Mouse (Mus musculus) liver, postnatal 0 days (tissue): ENCODE results near the gene Tsen15. TPM values are rescaled to one million over a fixed set of nuclear protein-coding genes. Genes with fewer than 3 reads are reported as not detected.

ENCODE experiments used
- ATAC-seq: fragments of 200-750 bp; cut with Nextera tagmentation; 2 replicates; pipeline ENCODE4 v1.8.0; 2017; ENCODE audit warnings: mild to moderate bottlenecking, moderate library complexity
- DNase-seq: peaks from one replicate; pipeline ENCODE4 v3.0.0-alpha.2; 2016
- H3K27ac ChIP-seq: fragments of 300-500 bp; sonication (generic); 2 replicates; pipeline ENCODE4 v1.5.1; 2014; ENCODE audit warnings: antibody characterized with exemption, moderate library complexity, mild to moderate bottlenecking, low read depth
- H3K27me3 ChIP-seq: fragments of 300-500 bp; sonication (generic); 2 replicates; pipeline ENCODE4 v1.6.1; 2014; ENCODE audit warnings: low read length, control low read depth, mixed read lengths; ENCODE audit not compliant: insufficient read depth
- H3K36me3 ChIP-seq: fragments of 300-500 bp; sonication (generic); replicated peaks from 2 replicates; pipeline ENCODE4 v1.6.1; 2014; ENCODE audit warnings: mild to moderate bottlenecking, control low read depth, low read length, moderate library complexity, mixed read lengths; ENCODE audit not compliant: insufficient read depth
- H3K4me1 ChIP-seq: fragments of 300-500 bp; sonication (generic); 2 replicates; pipeline ENCODE4 v1.6.1; 2014; ENCODE audit warnings: antibody characterized with exemption, mild to moderate bottlenecking, control low read depth; ENCODE audit not compliant: insufficient read depth
- H3K4me2 ChIP-seq: fragments of 300-500 bp; sonication (generic); 2 replicates; pipeline ENCODE4 v1.6.1; 2014; ENCODE audit warnings: low read depth, mild to moderate bottlenecking, low read length, moderate library complexity, mixed read lengths
- H3K4me3 ChIP-seq: fragments of 300-500 bp; sonication (generic); 2 replicates; pipeline ENCODE4 v1.5.1; 2014; ENCODE audit warnings: low read depth, low read length
- H3K9ac ChIP-seq: fragments of 300-500 bp; sonication (generic); replicated peaks from 2 replicates; pipeline ENCODE4 v1.6.1; 2014; ENCODE audit warnings: mild to moderate bottlenecking, moderate library complexity
- H3K9me3 ChIP-seq: fragments of 300-500 bp; sonication (generic); 2 replicates; pipeline ENCODE4 v1.6.1; 2016; ENCODE audit warnings: mild to moderate bottlenecking, control low read depth, low read length, mixed read lengths
- CTCF ChIP-seq: sonication (generic); IDR thresholded peaks from 2 replicates; pipeline ENCODE4 v1.5.1; 2016; ENCODE audit warnings: antibody characterized with exemption, low read depth
- EP300 ChIP-seq: IDR thresholded peaks from 2 replicates; pipeline ENCODE4 v1.6.1; 2016; ENCODE audit warnings: antibody characterized with exemption, low read depth, mild to moderate bottlenecking
- WGBS: fragments of 180-500 bp; shearing (Covaris S2); extraction: QIAGEN DNeasy Blood & Tissue Kit; methylation state at CpG from one replicate; pipeline ENCODE4 v1.1.7; 2014; ENCODE audit not compliant: insufficient replicate concordance; 5-methylcytosine and 5-hydroxymethylcytosine counted together
- polyA plus RNA-seq: library from polyadenylated mRNA; unstranded; fragments of >200 nt; fragmentation: Nextera tagmentation; extraction: Ambion mirVana; gene quantifications from 2 replicates; pipeline ENCODE4 v1.2.1, GENCODE M21; 2015

Tsen15 gene
- polyA plus RNA-seq, 1 experiment from 2014 or later: 17.1 TPM

DNA sequence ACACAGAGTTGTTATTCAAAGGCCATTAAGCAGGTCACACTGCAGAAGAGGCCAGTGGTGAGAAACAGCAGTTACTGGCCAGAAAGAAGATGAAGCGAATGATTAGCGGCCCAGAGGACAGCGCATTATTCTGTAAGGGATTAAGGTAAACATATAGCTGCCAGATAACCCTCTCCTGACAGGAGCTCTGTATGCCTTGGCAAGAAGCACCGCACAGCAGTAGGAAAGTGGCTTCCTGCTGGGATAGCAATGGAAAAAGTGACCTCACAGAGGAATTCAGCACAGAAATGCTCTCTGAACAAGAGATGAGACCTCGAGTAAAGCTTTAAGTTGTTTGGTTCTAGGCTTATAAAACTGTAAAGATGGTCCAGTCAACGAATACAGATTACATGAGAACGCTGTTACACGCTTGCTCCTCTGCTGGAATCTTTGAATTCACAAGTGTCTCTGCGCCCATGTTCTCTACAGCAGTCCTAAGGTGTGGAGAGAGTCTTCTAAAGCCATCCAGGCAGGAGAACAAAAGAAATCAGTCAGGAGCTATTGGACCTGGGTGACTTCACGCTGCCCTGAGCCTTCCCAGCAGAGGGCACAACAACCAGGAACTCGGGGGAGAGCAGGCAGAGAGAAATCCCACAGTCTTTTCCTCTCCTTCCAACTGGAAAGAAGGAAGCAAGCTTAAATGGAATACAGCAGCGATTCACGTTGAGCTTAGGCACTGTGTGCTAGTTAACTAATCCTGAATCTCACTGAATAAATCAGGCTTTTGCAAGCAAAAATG lies 18.0 kb downstream of the Tsen15 start:
- no peak overlapping the region for H3K4me2 ChIP-seq
- no peak overlapping the region for H3K27ac ChIP-seq
- H3K27me3 ChIP-seq: no peaks in the 10 kb centered on the region
- DNase-seq (no peak), ATAC-seq (no peak)
- 70% methylated on average over 13 of the region's 13 CpGs for WGBS
- no peaks in the 10 kb centered on the region for H3K4me1 ChIP-seq
- H3K9me3 ChIP-seq: no peaks in the 10 kb centered on the region
- no peak overlapping the region for H3K9ac ChIP-seq
- peaks cover 15% of the 10 kb centered on the region for H3K36me3 ChIP-seq
- no peak overlapping the region for H3K4me3 ChIP-seq
- TF ChIP-seq EP300 (no peak), CTCF (no peak)

DNA sequence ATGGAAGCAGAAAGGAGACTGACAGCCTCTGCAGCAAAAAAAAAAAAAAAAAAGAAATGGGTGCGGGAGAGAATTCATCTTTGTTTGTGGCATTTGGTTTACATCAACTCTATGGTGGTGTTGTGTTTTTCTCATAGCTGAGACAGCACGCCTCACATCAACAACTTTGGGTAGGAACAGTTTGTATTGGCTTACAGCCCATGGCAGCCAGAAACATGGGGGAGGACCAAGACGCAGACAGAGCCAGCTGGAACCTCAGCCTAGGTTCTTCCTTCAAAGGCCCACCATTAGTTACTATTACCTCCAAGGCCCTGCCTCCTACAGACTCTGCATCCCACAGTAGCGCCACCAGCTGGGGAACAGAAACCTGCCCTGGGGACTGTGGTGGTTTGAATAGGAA lies 29.8 kb downstream of the Tsen15 start:
- WGBS: 78% methylated on average over 4 of the region's 4 CpGs
- Histone ChIP-seq H3K9ac (no peak overlapping the region), H3K4me3 (no peak overlapping the region), H3K27me3 (no peaks in the 10 kb centered on the region), H3K4me1 (no peaks in the 10 kb centered on the region), H3K4me2 (no peak overlapping the region), H3K9me3 (no peaks in the 10 kb centered on the region), H3K36me3 (no peaks in the 10 kb centered on the region), H3K27ac (no peak overlapping the region)
- ATAC-seq (no peak), DNase-seq (no peak)
- no peak for TF ChIP-seq EP300
- TF ChIP-seq CTCF: no peak

DNA sequence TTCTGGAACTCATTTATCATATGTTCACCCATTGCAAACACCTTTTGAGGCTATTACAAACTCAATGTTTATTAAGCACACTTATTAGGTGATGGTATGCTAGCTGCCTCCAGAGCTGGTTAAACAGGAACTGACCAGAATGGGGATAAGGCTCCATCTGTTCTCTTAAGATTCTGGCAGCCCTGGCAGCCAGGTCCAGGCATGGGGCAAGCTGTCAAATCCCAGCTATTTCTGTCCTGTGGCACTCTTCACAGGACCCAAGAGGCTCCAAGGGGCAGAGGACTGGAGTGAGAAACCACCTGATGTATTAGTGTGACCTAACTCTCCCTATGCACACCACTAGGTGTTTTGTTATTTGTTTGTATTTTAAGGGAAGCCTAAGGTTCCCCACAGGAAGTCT lies 38.5 kb downstream of the Tsen15 start:
- Histone ChIP-seq H3K4me1 (no peaks in the 10 kb centered on the region), H3K36me3 (no peaks in the 10 kb centered on the region), H3K9ac (no peak overlapping the region), H3K27me3 (no peaks in the 10 kb centered on the region), H3K27ac (no peak overlapping the region), H3K4me2 (no peak overlapping the region), H3K9me3 (no peaks in the 10 kb centered on the region), H3K4me3 (no peak overlapping the region)
- DNase-seq (no peak), ATAC-seq (no peak)
- no peak for TF ChIP-seq EP300
- TF ChIP-seq CTCF: no peak

DNA sequence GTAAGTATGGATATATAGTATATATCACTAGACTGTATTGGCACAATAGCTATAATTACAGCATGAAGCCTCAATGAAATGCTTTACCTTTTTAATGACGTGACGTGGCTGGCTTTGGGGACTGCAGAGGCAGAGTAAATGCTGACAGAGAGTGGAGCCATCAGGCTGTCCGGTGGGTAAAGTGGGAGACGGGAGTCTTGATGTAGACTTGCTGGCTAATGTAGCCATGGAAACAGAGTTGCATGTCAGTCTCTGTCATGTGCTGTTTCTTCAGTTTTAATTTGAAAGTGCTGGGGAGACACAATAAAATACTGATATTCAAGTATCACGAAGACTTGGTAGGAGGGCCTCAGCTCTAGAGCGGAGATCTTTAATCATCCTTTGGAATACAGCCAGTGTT lies 62.5 kb downstream of the Tsen15 start:
- DNase-seq: no peak
- WGBS: 81% methylated on average over 6 of the region's 6 CpGs

More for the DNA sequence above, 62.5 kb downstream of the Tsen15 start:
- no peak overlapping the region for H3K27ac ChIP-seq
- H3K36me3 ChIP-seq: no peaks in the 10 kb centered on the region
- TF ChIP-seq CTCF (no peak), EP300 (no peak)
- no peak overlapping the region for H3K4me3 ChIP-seq
- no peaks in the 10 kb centered on the region for H3K9me3 ChIP-seq
- H3K4me2 ChIP-seq: no peak overlapping the region
- no peaks in the 10 kb centered on the region for H3K4me1 ChIP-seq
- no peaks in the 10 kb centered on the region for H3K27me3 ChIP-seq
- no peak for ATAC-seq
- no peak overlapping the region for H3K9ac ChIP-seq

Other genes with a start within 250 kb of the Tsen15 start
- 0.21 and 0.38 TPM in 2 replicates for gene Colgalt2, start 13.1 kb upstream of the Tsen15 start, polyA plus RNA-seq